12 mouse cellular contexts compared by ENCODE assay signal in the genomic region with DNA sequence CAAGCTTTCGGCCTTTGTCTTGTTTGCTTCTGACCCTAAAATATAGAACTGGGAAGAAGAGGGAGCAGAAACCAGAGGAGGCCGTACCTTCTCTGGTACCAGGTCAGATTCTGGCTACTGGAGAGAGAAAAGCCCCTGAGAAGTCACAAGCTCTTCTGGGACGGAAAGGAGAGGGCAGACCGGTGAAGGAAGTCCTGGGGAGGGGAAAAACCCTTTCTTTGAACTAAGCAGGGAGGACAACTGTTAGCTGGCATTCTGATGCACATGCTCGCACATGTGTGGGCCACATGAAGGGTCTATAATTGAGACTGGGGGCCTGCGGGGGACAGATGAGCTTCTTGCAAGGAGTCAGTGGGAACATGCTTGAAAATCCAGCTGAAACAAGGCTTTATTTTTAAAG.
DNase-seq lines count a peak whose midpoint lies in the region; ATAC-seq lines count a peak whose summit lies in the region.
"Had no signal": no experiment of that assay in that cellular context is flagged by ENCODE, and none has a peak within 500 bp of the region (broad histone marks: within the 10 kb centered on the region; RNA-seq: fewer than 3 reads in every experiment).

No protein-coding gene starts in this region.

- H3K4me3 ChIP-seq in heart, embryonic 16.5 days (ENCODE audit: low read length) = no peak overlapping the region
- H3K4me3 ChIP-seq in embryonic facial prominence, embryonic 12.5 days = no peak overlapping the region
- no peak overlapping the region for H3K4me3 ChIP-seq in limb, embryonic 10.5 days
- no peak overlapping the region for H3K4me3 ChIP-seq in midbrain, embryonic 11.5 days (ENCODE audit: low read depth, low read length)
- H3K4me3 ChIP-seq: neural tube, embryonic 12.5 days had no signal

- 60% methylated on average over 6 of the region's 6 CpGs for WGBS in heart, embryonic 16.5 days
- 52% methylated on average over 6 of the region's 6 CpGs for WGBS in embryonic facial prominence, embryonic 12.5 days
- 46% methylated on average over 6 of the region's 6 CpGs for WGBS in limb, embryonic 10.5 days
- WGBS in midbrain, embryonic 11.5 days = 76% methylated on average over 6 of the region's 6 CpGs

- H3K9me3 ChIP-seq in heart, embryonic 16.5 days (replicated peaks; ENCODE audit: control insufficient read depth, low read length) = no peaks in the 10 kb centered on the region
- H3K9me3 ChIP-seq in embryonic facial prominence, embryonic 12.5 days = no peaks in the 10 kb centered on the region
- H3K9me3 ChIP-seq in limb, embryonic 10.5 days (replicated peaks) = no peaks in the 10 kb centered on the region; the same call in 1 of the 2 replicates
- H3K9me3 ChIP-seq in midbrain, embryonic 11.5 days (ENCODE audit: control insufficient read depth, low read length) = no peaks in the 10 kb centered on the region
- H3K9me3 ChIP-seq: neural tube, embryonic 12.5 days had no signal

- no peak for ATAC-seq in heart, embryonic 16.5 days (replicated peaks; ENCODE audit: extremely low read depth, insufficient read depth, low FRiP score)
- ATAC-seq in embryonic facial prominence, embryonic 12.5 days (ENCODE audit: insufficient number of reproducible peaks, insufficient read depth, low FRiP score, low TSS enrichment) = no peak
- ATAC-seq in midbrain, embryonic 11.5 days (ENCODE audit: low FRiP score) = no peak

- H3K4me1 ChIP-seq in heart, embryonic 16.5 days (ENCODE audit: control insufficient read depth, insufficient read depth, low read length) = peaks cover 36% of the 10 kb centered on the region
- H3K4me1 ChIP-seq in embryonic facial prominence, embryonic 12.5 days = peaks cover 43% of the 10 kb centered on the region
- peaks cover 49% of the 10 kb centered on the region for H3K4me1 ChIP-seq in limb, embryonic 10.5 days
- H3K4me1 ChIP-seq in midbrain, embryonic 11.5 days (ENCODE audit: control insufficient read depth, insufficient read depth, low read length) = peaks cover 16% of the 10 kb centered on the region

- peak overlapping the region; percentile 84 for H3K27ac ChIP-seq in heart, embryonic 16.5 days (ENCODE audit: low read length)
- peak overlapping the region; percentile 43 for H3K27ac ChIP-seq in embryonic facial prominence, embryonic 12.5 days
- peak overlapping the region; percentile 83 for H3K27ac ChIP-seq in limb, embryonic 10.5 days
- no peak overlapping the region for H3K27ac ChIP-seq in midbrain, embryonic 11.5 days (ENCODE audit: low read depth, low read length)
- H3K27ac ChIP-seq: neural tube, embryonic 12.5 days had no signal

- H3K4me2 ChIP-seq in heart, embryonic 16.5 days (ENCODE audit: low read depth, low read length) = no peak overlapping the region
- H3K4me2 ChIP-seq in embryonic facial prominence, embryonic 12.5 days (replicated peaks) = no peak overlapping the region
- no peak overlapping the region for H3K4me2 ChIP-seq in midbrain, embryonic 11.5 days
- H3K4me2 ChIP-seq: neural tube, embryonic 12.5 days had no signal

- H3K9ac ChIP-seq in heart, embryonic 16.5 days (ENCODE audit: low read length) = peak overlapping the region; percentile 5; the same call in 1 of the 2 replicates
- no peak overlapping the region for H3K9ac ChIP-seq in embryonic facial prominence, embryonic 12.5 days
- no peak overlapping the region for H3K9ac ChIP-seq in midbrain, embryonic 11.5 days (ENCODE audit: low read length)
- H3K9ac ChIP-seq: neural tube, embryonic 12.5 days had no signal

- no peak for DNase-seq in heart, postnatal 14 days
- peak; percentile 51 for DNase-seq in CD4-positive, CD25-positive, alpha-beta regulatory T cell, adult 2 months (ENCODE audit: low read depth, low spot score)
- DNase-seq in limb, embryonic 10.5 days (ENCODE audit: low spot score) = peak; percentile 48
- no peak for DNase-seq in adrenal gland, postnatal 14 days
- DNase-seq in ovary, postnatal 10 days (ENCODE audit: low spot score) = no peak
- DNase-seq in midbrain, embryonic 11.5 days (ENCODE audit: low spot score, missing footprints) = no peak
- DNase-seq: gastrocnemius, postnatal 10 days; layer of hippocampus, adult 9-11 months; spleen, adult 18-20 months had no signal

- H3K27me3 ChIP-seq in heart, embryonic 16.5 days (ENCODE audit: control insufficient read depth, insufficient read depth, low read length) = no peaks in the 10 kb centered on the region
- no peaks in the 10 kb centered on the region for H3K27me3 ChIP-seq in embryonic facial prominence, embryonic 12.5 days
- no peaks in the 10 kb centered on the region for H3K27me3 ChIP-seq in limb, embryonic 10.5 days (ENCODE audit: low read depth, poor library complexity, severe bottlenecking)
- no peaks in the 10 kb centered on the region for H3K27me3 ChIP-seq in midbrain, embryonic 11.5 days (ENCODE audit: control insufficient read depth, insufficient read depth, low read length)
- H3K27me3 ChIP-seq: neural tube, embryonic 12.5 days had no signal

- H3K36me3 ChIP-seq in heart, embryonic 16.5 days (ENCODE audit: control insufficient read depth, insufficient read depth) = no peaks in the 10 kb centered on the region
- H3K36me3 ChIP-seq in embryonic facial prominence, embryonic 12.5 days = no peaks in the 10 kb centered on the region
- no peaks in the 10 kb centered on the region for H3K36me3 ChIP-seq in limb, embryonic 10.5 days
- no peaks in the 10 kb centered on the region for H3K36me3 ChIP-seq in midbrain, embryonic 11.5 days (ENCODE audit: control insufficient read depth, insufficient read depth, low read length)
- H3K36me3 ChIP-seq: neural tube, embryonic 12.5 days had no signal

- intact Hi-C loops in heart, postnatal 14 days (cut with DNase I) = no loop called here

Comparison
In these comparisons a context has a peak if more than half of its experiments do, and no peak if none do; other contexts are left out.
1. DNase-seq: peak in CD4-positive, CD25-positive, alpha-beta regulatory T cell, adult 2 months (single experiment) and limb, embryonic 10.5 days (single experiment); none in heart, postnatal 14 days (0 of 2), adrenal gland, postnatal 14 days (single experiment), ovary, postnatal 10 days (single experiment) and midbrain, embryonic 11.5 days (single experiment).